Mouse (Mus musculus): ENCODE data around the gene Calm2.
A peak's percentile ranks its signal among the peaks of the same experiment; 100 is the strongest.

Calm2 gene

GRCm38 (mm10) chr17:87446767-87447611, at the start of gene Calm2:
Gene Calm2, minus strand, starts transcription at chr17:87446935.
- peak; percentile 97 for DNase-seq (ENCODE audit: low spot score)

DNA sequence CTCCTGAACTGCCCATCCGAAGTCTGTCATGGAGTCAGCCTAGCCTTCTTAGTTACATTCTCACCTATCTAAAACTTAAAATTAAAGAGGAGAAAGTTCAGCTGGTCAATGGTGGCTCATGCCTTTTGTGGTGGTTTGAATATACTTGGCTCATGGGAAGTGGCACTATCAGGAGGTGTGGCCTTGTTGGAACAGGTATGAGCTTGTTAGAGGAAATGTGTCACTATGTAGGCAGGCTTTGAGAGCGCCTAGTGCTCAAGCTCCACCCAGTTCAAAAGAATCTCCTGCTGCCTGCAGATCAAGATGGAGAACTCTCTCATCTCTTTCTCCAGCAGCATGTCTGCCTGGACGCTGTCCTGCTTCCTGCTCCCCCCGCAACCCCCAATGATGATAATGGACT, 48.8 kb upstream of the Calm2 start:
- DNase-seq (ENCODE audit: low spot score): no peak

GRCm38 (mm10) chr17:87494310-87494709, 47.6 kb upstream of the Calm2 start:
- no peak for DNase-seq (ENCODE audit: low spot score)

DNA sequence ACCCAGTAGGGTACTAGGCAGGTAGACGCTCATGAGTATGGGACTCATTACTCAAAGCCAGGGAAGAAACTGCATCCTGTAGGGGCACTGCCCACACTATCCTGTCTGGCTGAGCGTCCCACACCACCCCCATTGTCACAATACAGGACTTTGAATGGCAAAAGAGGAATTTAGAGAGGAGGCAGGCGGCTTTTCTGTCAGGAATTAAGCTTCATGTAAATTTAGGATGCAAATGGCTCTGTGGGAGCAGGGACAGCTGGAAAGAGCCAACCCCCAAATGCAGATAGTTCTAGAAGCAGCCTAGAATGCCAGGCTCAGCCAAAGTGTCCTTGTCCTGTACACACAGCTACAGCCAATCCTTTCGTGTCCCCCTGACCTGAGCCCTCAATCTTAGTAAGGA, 45.6 kb upstream of the Calm2 start:
- no peak for DNase-seq (ENCODE audit: low spot score)

DNA sequence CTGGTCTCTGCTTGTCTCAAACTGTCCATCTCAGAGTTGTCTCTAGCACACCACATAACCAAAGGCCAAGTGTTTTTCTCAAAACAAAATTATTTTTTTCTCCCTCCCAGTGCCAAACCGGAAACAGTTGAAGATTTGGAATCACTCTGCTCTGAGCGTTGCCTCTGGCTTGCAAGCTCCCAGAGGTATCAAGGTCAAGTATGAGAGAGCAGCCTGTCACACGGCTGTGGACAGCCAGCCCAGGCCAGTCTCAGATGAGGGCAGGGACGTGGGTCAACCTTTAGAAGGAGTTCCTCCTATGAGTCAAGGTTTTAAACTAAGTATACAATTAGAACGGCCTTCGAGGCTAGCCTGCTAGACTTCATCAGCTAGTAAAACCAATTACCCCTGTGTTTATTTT, 43.6 kb upstream of the Calm2 start:
- no peak for DNase-seq (ENCODE audit: low spot score)

GRCm38 (mm10) chr17:87485751-87486150, 39.0 kb upstream of the Calm2 start:
- DNase-seq (ENCODE audit: low spot score): no peak

GRCm38 (mm10) chr17:87482867-87483266, 36.1 kb upstream of the Calm2 start:
- no peak for DNase-seq (ENCODE audit: low spot score)

- no peak for DNase-seq (ENCODE audit: low spot score)
These were observed 31.8 kb upstream of the Calm2 start for GRCm38 (mm10) chr17:87478569-87478968.

GRCm38 (mm10) chr17:87477611-87478010, 30.9 kb upstream of the Calm2 start:
- DNase-seq (ENCODE audit: low spot score): no peak

- no peak for DNase-seq (ENCODE audit: low spot score)
These were observed 28.6 kb upstream of the Calm2 start for GRCm38 (mm10) chr17:87475356-87475755.

GRCm38 (mm10) chr17:87474501-87474795, 27.7 kb upstream of the Calm2 start:
- DNase-seq (ENCODE audit: low spot score): no peak

GRCm38 (mm10) chr17:87473736-87474500, 27.2 kb upstream of the Calm2 start:
- DNase-seq (ENCODE audit: low spot score): peak; percentile 15

DNA sequence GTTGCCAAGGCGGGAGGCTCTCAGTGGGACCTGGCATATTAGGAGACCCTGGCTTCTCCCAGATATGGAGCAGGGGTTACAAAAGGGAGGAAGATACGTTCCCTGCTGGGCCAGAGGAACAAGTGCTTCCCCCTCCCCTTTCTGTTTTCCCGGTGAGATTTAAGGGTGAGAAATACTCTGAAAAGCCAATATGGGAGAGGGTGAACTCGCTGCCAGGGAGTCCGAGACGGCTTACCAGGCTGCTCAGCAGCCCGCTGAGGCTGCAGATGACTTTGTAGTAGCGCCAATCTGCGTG, 26.7 kb upstream of the Calm2 start:
- DNase-seq (ENCODE audit: low spot score): no peak

DNA sequence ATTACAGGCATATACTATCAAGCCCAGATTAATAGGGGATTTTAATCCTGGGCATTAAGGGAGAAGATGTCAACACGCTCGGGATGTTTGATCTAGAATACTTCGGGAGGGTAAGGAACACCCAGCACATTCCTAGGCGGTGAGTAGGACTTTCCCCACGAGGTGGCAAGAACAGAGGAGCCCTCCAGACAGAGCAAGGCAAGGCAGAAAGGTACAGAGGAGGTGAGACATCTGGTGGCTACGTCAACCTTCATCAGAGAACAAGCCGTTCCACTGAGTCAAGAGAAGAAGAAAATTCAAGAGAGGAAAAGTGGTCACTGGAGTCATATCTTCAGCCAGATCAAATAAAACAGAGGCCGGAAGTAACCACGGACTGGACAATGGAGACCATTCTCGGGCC, 26.1 kb upstream of the Calm2 start:
- no peak for DNase-seq (ENCODE audit: low spot score)

GRCm38 (mm10) chr17:87471661-87472060, 24.9 kb upstream of the Calm2 start:
- no peak for DNase-seq (ENCODE audit: low spot score)

DNA sequence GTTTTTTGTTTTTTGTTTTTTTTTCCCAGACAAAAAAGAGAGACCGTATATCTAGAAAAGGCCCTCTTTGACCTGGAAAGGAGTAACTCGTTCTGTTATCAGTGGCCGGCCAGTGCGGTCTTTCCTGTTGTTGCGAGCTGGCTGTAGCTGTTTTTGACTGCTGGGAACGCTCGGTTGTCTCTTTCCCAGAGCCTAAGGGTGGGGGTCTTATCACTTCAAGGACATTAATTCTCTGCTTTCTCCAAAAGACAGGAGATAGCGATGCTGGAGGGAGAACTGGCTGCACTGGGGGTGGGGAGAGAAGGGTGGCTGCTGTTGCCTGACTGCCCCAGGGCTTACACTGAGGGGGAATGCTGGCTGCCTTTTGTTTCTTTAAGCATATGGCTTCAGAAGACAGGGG, 24.1 kb upstream of the Calm2 start:
- DNase-seq (ENCODE audit: low spot score): no peak

DNA sequence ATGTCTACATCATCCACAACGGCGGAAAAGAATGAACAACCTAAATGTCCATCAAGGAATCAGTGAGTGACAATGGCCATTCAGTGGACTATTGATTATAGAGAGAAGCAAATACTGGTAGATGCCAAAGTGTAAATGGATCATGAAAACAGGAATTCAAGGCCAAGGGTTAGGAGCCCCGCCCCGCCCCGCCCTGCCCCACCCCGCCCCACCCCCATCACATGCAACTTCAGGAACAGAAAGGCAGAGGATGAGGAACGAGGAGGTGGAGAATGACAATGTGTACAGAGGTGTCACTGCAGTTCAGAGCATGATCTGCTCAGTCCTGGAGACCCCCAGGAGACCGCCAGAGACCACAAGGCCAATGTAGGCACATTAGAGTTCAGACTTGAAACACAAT, 23.5 kb upstream of the Calm2 start:
- DNase-seq (ENCODE audit: low spot score): no peak

DNA sequence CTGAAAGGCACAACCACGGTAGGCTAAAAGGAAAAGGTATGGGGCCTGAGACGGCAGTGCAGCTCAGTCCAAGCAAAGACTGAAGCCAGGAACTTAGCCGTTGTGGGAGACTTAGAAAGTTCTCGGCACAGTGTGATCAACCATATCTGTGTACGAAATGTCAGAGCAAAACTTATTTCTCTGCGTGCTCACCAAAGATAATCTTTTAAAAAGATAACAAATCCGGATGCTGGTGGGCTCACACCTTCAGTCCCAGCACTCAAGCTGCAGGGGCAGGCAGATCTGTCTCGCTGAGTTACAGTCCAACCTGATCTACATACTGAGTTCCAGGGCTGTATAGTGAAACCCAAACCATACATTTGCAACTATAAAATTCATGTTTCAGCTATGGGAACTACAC, 22.7 kb upstream of the Calm2 start:
- no peak for DNase-seq (ENCODE audit: low spot score)

GRCm38 (mm10) chr17:87468616-87469015, 21.9 kb upstream of the Calm2 start:
- DNase-seq (ENCODE audit: low spot score): no peak

DNA sequence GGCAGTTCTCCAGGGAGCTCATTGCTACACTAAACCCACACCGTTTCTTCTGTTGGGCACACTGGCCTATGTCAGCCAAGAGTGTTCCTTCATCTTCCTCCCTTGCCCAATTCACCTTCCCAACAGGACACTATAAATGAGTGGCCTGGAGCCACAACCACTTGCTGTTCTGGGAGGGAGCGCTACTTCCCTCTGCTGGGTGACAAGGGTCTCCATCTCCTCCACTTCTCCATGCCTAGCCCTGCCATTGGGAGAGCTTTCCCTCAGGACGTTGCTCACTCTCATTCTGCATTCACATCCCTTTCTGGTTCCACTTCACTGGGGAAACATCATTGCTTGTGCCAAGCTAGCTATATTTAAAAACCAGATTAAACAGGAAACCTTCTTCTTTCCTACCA, 14.8 kb upstream of the Calm2 start:
- no peak for DNase-seq (ENCODE audit: low spot score)

- DNase-seq (ENCODE audit: low spot score): no peak
These were observed 14.1 kb upstream of the Calm2 start for GRCm38 (mm10) chr17:87460669-87461498.

DNA sequence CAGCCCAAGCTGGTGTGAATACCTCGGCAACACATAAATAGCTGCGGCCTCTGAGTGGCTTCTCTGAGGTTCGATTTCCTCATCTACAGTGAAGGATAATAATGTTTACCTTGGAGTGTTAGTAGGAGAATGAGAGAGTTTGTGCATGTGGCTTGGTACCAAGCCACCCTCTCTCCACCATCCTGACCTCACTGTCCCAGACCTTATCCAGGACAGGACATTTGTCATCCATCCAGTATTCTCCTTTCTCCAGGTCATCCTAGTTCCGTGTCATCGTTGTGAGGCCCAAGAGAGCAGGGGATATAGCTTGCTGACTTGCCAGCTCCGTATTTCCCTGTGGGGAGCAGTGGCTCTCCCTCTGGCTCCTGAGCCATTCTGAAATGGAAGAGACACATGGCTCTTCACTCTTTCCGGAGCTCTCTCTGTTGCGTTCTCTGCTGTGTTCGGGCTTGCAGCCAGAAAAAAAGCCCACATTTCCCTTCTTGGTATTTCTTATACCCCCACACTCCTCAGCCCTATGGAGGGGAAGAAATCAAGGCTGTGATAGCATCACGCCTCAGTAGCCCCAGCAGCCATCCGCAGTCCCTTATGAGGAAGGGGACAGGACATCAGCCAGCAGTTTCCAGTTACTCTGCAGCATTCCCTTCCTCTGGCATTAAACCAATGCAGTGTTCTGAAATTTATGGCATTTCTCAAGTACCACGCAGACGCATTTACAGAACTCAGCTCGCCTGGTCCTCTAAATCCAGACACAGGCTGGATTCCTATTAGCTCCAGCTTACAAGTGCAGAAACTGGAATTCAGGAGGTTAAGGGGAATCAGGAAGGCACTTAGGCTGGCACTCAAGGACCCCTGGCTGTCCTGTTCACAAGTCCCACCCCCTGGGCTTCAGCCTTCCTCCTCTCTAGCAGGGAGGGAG, 13.3 kb upstream of the Calm2 start:
- DNase-seq (ENCODE audit: low spot score): no peak
